Mouse (Mus musculus): ENCODE results near the gene Olfr884. TPM values are rescaled to one million over a fixed set of nuclear protein-coding genes. Genes with fewer than 3 reads are reported as not detected.

Olfr884 gene
- not detected for total RNA-seq (2023)

DNA sequence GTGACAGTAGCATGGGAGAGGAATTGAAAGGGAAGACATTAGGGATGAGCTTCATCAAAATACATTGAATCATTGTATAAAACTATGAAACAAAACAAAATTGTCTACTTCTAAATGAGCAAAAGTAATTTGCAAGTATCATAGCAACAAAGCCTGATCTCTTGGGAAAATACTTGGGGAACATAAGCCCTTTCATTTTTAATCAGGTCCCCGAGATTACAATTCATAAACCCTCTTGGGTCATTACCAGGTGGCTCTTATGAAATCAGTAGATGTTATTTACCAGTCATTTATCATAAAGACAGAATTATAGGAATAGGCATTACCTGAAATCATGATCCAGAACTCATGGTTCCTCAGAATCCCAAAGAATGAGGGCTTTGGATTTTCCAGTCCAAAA lies at the start of gene Olfr884:
Gene Olfr884 (plus strand): TSS at position 301 of the 400 bp plus-strand sequence.

DNA sequence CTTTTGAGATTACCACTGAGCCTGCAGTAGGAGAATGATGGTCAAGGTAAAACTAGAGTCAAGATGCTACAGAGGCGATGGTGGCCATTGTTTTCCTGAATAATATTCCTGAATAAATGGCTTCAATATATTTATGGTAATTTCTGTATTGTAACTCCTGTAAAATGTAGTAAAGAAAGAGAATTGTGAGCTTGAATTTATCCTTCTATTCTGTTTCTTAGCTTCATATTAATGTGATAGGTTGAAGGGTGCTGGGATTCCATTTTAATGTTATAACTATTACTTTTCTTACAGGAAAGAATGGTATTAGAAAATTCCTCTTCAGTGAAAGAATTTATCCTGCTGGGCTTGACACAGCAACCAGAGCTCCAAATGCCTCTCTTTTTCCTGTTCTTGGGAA lies 20.8 kb upstream of the Olfr884 start, which contains the start of gene Olfr883:
Gene Olfr883 (plus strand): TSS at position 301 of the 400 bp plus-strand sequence.

DNA sequence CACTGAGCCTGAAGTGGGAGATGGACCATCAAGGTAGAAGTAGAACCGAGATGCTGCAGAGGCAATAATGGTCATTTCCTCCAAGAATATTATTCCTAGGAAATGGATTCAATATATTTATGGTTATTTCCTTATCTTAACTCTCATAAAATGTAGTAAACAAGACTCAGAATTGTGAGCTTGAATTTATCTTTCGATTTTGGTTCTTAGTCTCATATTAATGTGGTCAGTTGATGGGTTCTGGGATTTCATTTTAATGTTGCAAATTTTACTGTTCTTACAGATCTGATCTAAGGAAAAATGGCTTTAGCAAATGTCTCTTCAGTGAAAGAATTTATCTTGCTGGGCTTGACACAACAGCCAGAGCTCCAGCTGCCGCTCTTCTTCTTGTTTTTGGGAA lies 14.7 kb downstream of the Olfr884 start, which contains the start of gene Olfr885:
Gene Olfr885 (plus strand): TSS at position 301 of the 400 bp plus-strand sequence.

DNA sequence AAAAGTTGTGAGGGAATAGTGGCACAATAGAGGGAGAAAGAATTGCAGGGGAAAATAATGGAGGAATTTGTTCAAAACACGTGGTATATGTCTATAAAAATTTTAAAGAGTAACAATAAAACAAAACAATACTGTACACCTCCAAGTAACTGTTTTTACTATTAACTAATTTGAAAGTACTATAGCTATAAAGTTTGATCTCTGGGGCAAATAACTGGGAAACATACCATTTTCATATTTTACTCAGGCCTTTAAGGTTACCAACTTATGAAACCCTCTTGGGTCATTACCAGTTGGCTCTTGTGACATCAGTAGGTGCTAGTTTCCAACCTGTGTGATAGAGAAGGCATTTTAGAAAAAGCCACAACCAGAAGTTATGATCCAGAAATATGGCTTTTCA lies 37.4 kb downstream of the Olfr884 start, which contains the start of gene Olfr887:
Gene Olfr887 (plus strand): TSS at position 301 of the 400 bp plus-strand sequence.

Other genes with a start within 250 kb of the Olfr884 start
- gene Olfr876, start 243.5 kb upstream of the Olfr884 start, total RNA-seq (2023), result not detected
- not detected for gene Olfr877, start 192.3 kb upstream of the Olfr884 start, total RNA-seq (2023)
- not detected for gene Olfr145, start 149.8 kb upstream of the Olfr884 start, total RNA-seq (2023)
- gene Olfr878, start 128.7 kb upstream of the Olfr884 start, total RNA-seq (2023), result not detected
- not detected for gene Olfr881, start 54.7 kb upstream of the Olfr884 start, total RNA-seq (2023)
- gene Olfr883, start 20.7 kb upstream of the Olfr884 start, total RNA-seq (2023), result not detected
- not detected for gene Olfr885, start 14.8 kb downstream of the Olfr884 start, total RNA-seq (2023)
- gene Olfr887, start 37.5 kb downstream of the Olfr884 start, total RNA-seq (2023), result not detected
- gene Olfr888, start 61.6 kb downstream of the Olfr884 start, total RNA-seq (2023), result not detected
- gene Olfr889, start 68.6 kb downstream of the Olfr884 start, total RNA-seq (2023), result not detected
- gene Olfr890, start 96.0 kb downstream of the Olfr884 start, total RNA-seq (2023), result not detected
- gene Olfr891, start 134.3 kb downstream of the Olfr884 start, total RNA-seq (2023), result not detected
- gene Olfr893, start 161.8 kb downstream of the Olfr884 start, total RNA-seq (2023), result not detected
- not detected for gene Olfr894, start 171.5 kb downstream of the Olfr884 start, total RNA-seq (2023)
- gene Olfr143, start 206.2 kb downstream of the Olfr884 start, total RNA-seq (2023), result not detected
- not detected for gene Olfr895, start 221.3 kb downstream of the Olfr884 start, total RNA-seq (2023)
- gene Olfr896-ps1, start 244.6 kb downstream of the Olfr884 start, total RNA-seq (2023), result not detected

All from neutrophil, adult 59 days (primary cell).